Mouse (Mus musculus): ENCODE results near the gene Morn3.

Gene Morn3

GRCm38 (mm10) chr5:123023049-123023448 is 23.8 kb downstream of the Morn3 start:
- no peak for DNase-seq (ENCODE audit: low read depth)

DNA sequence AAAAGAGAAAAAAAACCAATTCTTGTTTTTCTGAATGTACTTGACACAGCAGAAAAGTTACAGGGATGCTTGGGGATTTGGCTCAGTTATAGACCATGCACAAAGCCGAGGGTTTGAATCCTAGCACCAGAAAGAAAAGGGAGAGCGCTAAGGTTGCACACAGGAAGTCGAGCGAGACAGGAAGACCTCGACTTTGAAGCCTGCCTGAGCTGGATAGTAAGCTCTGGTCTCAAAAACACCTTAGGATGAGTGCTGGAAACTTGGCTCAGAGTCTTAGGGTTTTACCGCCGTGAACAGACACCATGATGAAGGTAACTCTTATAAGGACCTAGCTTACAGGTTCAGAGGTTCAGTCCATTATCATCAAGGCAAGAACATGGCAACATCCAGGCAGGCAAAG is 25.4 kb downstream of the Morn3 start:
- peak; percentile 74 for DNase-seq (ENCODE audit: low read depth)

DNA sequence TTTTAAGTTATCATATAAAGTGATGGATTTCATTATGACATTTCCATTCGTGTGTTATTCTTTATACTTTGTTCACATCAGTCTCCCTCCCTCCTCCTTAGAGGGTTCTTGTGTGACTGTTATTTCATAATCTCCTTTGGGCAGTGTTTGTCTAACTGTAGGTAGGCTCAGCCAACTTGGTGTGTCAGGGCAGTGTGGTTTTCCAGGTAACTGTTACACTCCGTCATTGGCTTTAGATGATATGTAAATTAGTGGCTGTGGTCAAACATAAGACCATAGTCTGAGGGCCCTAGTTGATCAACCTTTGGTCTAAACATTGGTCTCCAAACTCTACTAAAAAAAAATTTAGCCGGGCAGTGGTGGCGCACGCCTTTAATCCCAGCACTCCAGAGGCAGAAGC is 26.4 kb downstream of the Morn3 start:
- no peak for DNase-seq (ENCODE audit: low read depth)

DNA sequence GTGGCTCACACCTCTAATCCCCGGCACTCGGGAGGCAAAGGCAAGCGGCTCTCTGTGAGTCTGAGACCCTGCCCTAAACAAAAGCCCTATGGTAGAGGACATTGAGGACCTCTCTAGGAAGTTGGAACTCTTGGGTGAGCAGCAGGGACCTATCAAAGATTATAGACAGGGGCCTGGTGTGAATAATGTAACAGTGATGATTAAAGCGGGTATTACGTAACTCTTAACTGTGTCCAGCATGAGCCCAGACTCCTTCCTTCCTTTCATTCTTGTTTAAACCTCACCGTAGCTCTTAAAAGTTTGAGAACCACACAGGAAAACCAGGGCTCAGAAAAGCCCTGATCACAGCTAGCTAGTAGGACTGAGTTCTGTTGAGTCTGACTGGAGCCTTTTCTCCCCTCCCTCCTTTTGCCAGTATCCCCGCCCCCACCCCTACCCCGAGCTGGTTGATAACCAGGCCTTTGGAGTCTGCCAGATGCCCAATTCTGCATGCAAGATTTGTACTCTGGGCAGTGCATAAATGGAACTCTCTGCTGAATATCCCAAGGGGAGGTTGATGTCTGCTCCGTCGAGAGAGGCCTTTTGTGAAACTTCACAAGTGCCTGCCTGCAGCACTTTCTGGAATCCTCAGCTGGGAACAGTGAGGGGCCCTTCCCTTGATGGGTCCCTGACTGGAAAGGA is 27.3 kb downstream of the Morn3 start:
- peak; percentile 55 for DNase-seq (ENCODE audit: low read depth)

GRCm38 (mm10) chr5:123017504-123017903 is 29.3 kb downstream of the Morn3 start:
- DNase-seq (ENCODE audit: low read depth): peak; percentile 48

DNA sequence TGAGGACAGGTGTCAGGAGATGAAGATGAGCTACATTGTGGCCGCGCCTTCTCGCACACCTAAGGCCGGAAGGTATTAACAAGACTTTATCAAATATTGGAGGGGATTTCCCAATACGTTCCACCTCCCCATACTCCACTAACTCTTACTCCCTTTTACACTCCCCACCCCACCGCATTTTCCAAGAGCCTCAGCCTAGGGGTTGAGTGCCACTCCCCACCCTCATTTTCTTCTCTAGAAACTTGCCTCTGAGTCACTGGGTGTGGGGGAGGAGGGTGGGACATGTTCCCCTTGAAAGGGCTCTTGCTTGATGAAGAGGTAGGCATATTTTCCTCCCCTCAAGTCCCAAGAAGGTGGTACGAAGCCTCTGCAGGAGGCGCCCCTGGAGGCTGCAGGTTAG is 30.9 kb downstream of the Morn3 start:
- peak; percentile 77 for DNase-seq (ENCODE audit: low read depth)

GRCm38 (mm10) chr5:123014753-123015701 is 31.8 kb downstream of the Morn3 start, which contains the start of gene Orai1:
Orai1 (plus strand) TSS chr5:123015074.
- peak; percentile 99 for DNase-seq (ENCODE audit: low read depth)

- peak; percentile 86 for DNase-seq (ENCODE audit: low read depth)
Observed at GRCm38 (mm10) chr5:123013599-123014315, 33.1 kb downstream of the Morn3 start.

GRCm38 (mm10) chr5:123011705-123012104 is 35.1 kb downstream of the Morn3 start:
- DNase-seq (ENCODE audit: low read depth): no peak

DNA sequence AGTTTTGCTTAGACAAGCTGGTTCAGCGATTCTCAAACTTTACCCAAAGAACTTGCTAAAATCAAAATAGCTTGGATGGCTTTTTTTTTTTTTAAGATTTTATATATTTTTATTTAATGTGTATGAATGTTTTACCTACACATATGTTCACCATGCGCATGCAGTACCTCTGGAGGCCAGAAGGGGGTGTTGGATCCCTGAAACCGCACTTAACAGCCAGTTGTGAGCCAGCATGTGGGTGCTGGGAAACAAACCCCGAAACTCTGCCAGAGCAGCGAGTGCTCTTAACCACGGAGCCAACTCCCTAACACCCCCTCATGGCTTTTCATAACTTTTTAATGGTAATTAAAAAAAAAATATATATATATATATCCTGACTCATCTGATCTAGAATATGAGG is 36.0 kb downstream of the Morn3 start:
- peak; percentile 52 for DNase-seq (ENCODE audit: low read depth)

GRCm38 (mm10) chr5:123009873-123010272 is 36.9 kb downstream of the Morn3 start:
- no peak for DNase-seq (ENCODE audit: low read depth)

GRCm38 (mm10) chr5:123008877-123009493 is 37.8 kb downstream of the Morn3 start:
- DNase-seq (ENCODE audit: low read depth): no peak

DNA sequence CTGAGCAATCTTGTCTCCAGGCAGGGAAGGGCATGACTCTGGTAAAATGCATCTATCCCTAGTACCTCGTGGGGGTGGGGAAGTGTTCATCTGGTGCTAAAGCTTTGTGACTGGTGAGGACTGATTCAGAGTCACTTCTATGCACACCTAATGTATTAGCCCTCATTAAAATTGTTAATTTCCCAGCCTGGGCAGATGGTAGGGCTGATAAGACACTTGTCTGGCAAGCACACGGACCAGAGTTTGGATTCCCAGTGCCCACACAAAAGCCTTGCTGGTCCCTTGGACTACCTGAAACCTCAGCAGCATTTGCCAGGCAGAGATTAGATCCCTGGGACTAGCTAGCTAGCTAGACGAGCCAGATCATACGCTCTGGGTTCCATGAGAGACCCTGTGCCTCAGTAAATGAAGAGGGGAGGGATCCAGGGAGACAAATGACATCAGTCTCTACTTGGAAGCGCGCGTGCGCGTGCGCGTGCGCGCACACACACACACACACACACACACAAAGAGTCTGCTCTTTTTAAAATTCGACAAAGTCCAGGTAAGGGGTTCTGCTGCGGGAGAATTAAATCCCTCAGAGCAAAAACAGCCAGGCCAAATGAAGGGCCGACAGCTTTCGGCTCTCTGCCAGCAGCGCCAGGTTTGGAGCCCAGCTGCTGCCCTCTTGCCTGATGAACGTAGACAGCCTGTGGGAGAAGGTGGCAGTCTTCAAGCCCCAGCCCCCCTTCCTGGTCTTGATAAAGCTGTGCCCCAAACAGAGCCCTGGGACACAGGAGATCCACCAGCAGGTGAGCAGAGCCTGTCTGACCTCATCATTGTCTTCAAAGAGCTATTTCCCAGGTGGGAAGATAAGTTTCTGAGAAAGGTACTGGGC is 40.9 kb downstream of the Morn3 start:
- no peak for DNase-seq (ENCODE audit: low read depth)

- no peak for DNase-seq (ENCODE audit: low read depth)
Observed at GRCm38 (mm10) chr5:123000901-123001300, 45.9 kb downstream of the Morn3 start.

- DNase-seq (ENCODE audit: low read depth): no peak
Observed at GRCm38 (mm10) chr5:122997205-122998204, 49.3 kb downstream of the Morn3 start.

DNA sequence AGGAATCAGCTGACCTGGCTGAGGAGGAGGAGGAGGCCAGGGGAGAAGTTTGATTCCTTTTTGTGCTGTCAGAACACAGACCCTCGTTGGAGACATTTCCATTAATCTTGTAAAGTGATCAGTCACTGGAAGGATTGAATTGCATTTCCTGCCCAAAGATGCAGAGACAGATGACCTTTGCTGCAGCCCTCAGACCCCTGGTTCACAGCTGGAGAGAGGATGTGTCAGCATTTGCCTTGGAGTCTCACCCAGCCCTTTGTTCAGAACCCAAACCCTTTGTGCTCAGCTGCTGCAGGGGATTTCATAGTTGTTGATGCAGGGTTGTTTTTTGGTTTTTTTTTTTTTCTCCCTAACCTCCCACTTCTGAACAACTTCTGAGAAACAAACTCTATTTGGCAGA is 51.9 kb downstream of the Morn3 start:
- DNase-seq (ENCODE audit: low read depth): no peak

- peak; percentile 97 for DNase-seq (ENCODE audit: low read depth)
Observed at GRCm38 (mm10) chr5:122994303-122994846, 52.4 kb downstream of the Morn3 start.

DNA sequence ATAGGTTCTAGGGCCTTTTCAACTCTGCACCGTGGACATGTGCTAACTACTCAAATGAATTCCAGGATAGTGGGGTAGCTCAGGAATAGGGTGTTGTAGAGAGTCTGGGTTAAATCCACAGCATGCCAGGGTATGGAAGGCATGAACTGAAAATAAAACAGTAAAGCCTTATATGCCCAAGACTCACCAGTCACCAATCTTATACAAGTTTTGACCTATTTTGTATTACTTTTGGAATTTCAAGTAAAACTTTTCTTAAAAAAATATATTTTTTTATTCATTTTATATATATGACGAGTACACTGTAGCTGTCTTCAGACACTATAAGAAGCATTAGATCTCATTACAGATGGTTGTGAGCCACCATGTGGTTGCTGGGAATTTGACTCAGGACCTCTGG is 53.0 kb downstream of the Morn3 start:
- DNase-seq (ENCODE audit: low read depth): peak; percentile 35

DNA sequence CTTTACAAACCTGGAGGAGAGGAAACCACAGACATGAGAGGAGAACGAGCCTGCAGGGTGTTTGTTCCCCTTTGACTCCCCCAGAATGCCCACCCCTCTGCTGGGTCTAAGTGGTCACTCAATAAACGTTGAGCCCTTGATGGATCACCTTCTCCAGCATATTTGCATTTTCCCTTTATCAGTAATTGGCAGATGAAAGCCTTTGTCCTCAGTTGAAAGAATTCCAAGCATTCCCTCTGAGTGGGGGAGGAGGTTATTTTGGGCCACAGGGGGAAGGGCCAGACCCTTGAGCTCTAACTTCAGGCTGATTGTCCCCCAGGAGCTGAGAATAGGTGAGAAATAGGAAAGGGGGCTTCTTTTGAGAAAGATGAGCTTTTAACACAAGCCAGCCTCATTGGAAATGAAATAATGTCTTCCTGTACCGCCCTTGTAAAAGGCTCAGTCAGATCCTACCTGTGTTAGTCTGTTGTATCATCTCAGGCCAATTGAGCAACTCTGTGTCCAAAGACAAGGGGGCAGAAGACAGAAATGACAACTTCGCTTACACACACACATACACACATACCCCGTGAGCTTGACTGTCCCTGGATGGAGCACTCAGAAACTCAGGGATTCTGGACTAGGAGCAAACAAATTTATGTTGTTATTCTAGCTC is 55.3 kb downstream of the Morn3 start:
- DNase-seq (ENCODE audit: low read depth): peak; percentile 45

All from naive thymus-derived CD4-positive, alpha-beta T cell, adult 2 months (primary cell).